Mouse (Mus musculus) myocyte (in vitro differentiated cells): ENCODE results near the gene 9930111J21Rik1. TPM values are rescaled to one million over a fixed set of nuclear protein-coding genes. Genes with fewer than 3 reads are reported as not detected.

Source experiments
- H3K27me3 ChIP-seq: one replicate; pipeline ENCODE4 v1.6.1; 2011; ENCODE audit not compliant: control insufficient read depth, insufficient read depth, insufficient read length
- H3K36me3 ChIP-seq: one replicate; pipeline ENCODE4 v1.6.1; 2011; ENCODE audit not compliant: control insufficient read depth, insufficient read depth
- H3K4me2 ChIP-seq: one replicate; pipeline ENCODE4 v1.6.1; 2011; ENCODE audit warnings: low read depth, control low read depth
- H3K4me3 ChIP-seq: one replicate; pipeline ENCODE4 v1.5.1; 2011; ENCODE audit warnings: mild to moderate bottlenecking, control low read depth, moderate library complexity
- H3K79me2 ChIP-seq: one replicate; pipeline ENCODE4 v1.6.1; 2011; ENCODE audit not compliant: control insufficient read depth, insufficient read depth
- H3ac ChIP-seq: one replicate; pipeline ENCODE4 v1.6.1; 2011; ENCODE audit not compliant: control insufficient read depth, insufficient read length
- CEBPB ChIP-seq: IDR thresholded peaks from 2 replicates; pipeline ENCODE4 v1.6.1; 2011; ENCODE audit warnings: mild to moderate bottlenecking, moderate library complexity; ENCODE audit not compliant: poor library complexity, insufficient read depth, severe bottlenecking
- E2F4 ChIP-seq: IDR thresholded peaks from one replicate; pipeline ENCODE4 v1.6.1; 2011; ENCODE audit warnings: mild to moderate bottlenecking, control low read depth, moderate library complexity; ENCODE audit not compliant: insufficient read depth
- MAX ChIP-seq: IDR thresholded peaks from one replicate; pipeline ENCODE4 v1.6.1; 2011; ENCODE audit warnings: low read depth, mild to moderate bottlenecking, control low read depth
- MYOD1 ChIP-seq, 3 experiments: IDR thresholded peaks; one replicate each; pipeline ENCODE4 v1.6.1; 2011; ENCODE audit warnings: control low read depth in 2 of 3, low read depth in 2 of 3, mild to moderate bottlenecking in 2 of 3, moderate library complexity in 1 of 3; ENCODE audit not compliant: insufficient read length in 2 of 3, control insufficient read depth in 1 of 3
- MYOG ChIP-seq, 3 experiments: IDR thresholded peaks; one replicate each; pipeline ENCODE4 v1.6.1; 2011; ENCODE audit warnings: control low read depth in 2 of 3, low read depth in 2 of 3, mild to moderate bottlenecking in 2 of 3; ENCODE audit not compliant: insufficient read length in 2 of 3, control insufficient read depth in 1 of 3, insufficient read depth in 1 of 3
- POLR2A ChIP-seq: IDR thresholded peaks from one replicate; pipeline ENCODE4 v1.6.1; 2011; ENCODE audit warnings: low read depth, mild to moderate bottlenecking, control low read depth, moderate library complexity; ENCODE audit not compliant: insufficient read length
- POLR2AphosphoS2 ChIP-seq: IDR thresholded peaks from one replicate; pipeline ENCODE4 v1.6.1; 2011; ENCODE audit warnings: low read depth, control low read depth; ENCODE audit not compliant: insufficient read length
- REST ChIP-seq: IDR thresholded peaks from one replicate; pipeline ENCODE4 v1.6.1; 2011; ENCODE audit warnings: mild to moderate bottlenecking, control low read depth, moderate library complexity; ENCODE audit not compliant: insufficient read depth, insufficient read length
- SRF ChIP-seq: IDR thresholded peaks from one replicate; pipeline ENCODE4 v1.6.1; 2011; ENCODE audit warnings: low read depth; ENCODE audit not compliant: control insufficient read depth, insufficient read length
- TCF12 ChIP-seq: IDR thresholded peaks from one replicate; pipeline ENCODE4 v1.6.1; 2011; ENCODE audit warnings: mild to moderate bottlenecking, control low read depth; ENCODE audit not compliant: poor library complexity, insufficient read depth, severe bottlenecking
- TCF3 ChIP-seq: IDR thresholded peaks from one replicate; pipeline ENCODE4 v1.6.1; 2011; ENCODE audit warnings: low read depth, control low read depth; ENCODE audit not compliant: insufficient read length
- USF1 ChIP-seq: IDR thresholded peaks from one replicate; pipeline ENCODE4 v1.6.1; 2011; ENCODE audit warnings: low read depth, mild to moderate bottlenecking, control low read depth, moderate library complexity
- polyA plus RNA-seq: library from polyadenylated mRNA; unstranded; fragments of >200 nt; fragmentation: generic; extraction: Trizol; gene quantifications from one replicate; pipeline ENCODE4 v1.2.1, GENCODE M21; 2012; ENCODE audit warnings: missing spikeins

The 9930111J21Rik1 gene
- polyA plus RNA-seq, 1 experiment, result 1.1 TPM

DNA sequence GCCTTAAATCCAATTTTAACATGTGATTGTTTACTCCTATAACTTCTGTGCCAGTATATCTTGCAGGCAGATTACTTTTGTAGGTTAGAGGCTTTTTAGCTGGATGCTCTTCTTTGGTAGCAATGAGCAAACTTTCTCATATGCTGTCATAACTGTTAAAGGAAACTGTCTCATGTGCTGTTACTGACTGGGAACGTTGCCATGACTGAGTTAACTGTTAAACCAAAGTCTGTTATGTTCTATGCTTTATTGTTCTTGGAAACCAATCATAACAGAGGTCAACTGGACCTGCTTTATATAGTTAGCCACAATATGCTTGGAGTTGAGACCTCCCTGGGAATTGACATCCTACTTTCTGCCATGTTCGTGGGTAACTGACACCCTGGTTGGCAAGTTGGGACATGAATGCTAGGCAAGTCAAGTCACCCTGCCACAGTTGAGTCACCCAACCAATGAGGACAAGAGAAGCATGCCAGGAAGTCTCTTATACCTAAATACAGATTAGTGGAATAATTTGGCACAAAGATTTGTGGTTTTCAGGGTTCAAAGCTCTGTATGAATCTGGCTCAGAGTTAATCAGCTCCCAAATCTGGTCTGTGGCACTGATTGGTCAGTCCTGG lies 80.3 kb downstream of the 9930111J21Rik1 start:
- Histone ChIP-seq H3K27me3 (no peaks in the 10 kb centered on the region), H3K36me3 (no peaks in the 10 kb centered on the region), H3K79me2 (no peaks in the 10 kb centered on the region), H3ac (no peak overlapping the region), H3K4me3 (no peak overlapping the region), H3K4me2 (peak overlapping the region; percentile 0)
- TF ChIP-seq POLR2A (no peak), POLR2AphosphoS2 (no peak), SRF (no peak), E2F4 (no peak), TCF3 (no peak), REST (no peak), CEBPB (no peak), MYOD1 (IDR thresholded peaks at IDR 0.05; ENCODE audit: control insufficient read depth in 1 of 3, insufficient read length in 2 of 3, low read depth in 2 of 3) (no peak), MYOG (IDR thresholded peaks at IDR 0.05; ENCODE audit: control insufficient read depth in 1 of 3, insufficient read depth in 1 of 3, insufficient read length in 2 of 3, low read depth in 2 of 3) (no peak), TCF12 (no peak), USF1 (no peak), MAX (no peak)

Other genes with a start within 250 kb of the 9930111J21Rik1 start
- gene Rack1, start 179.1 kb downstream of the 9930111J21Rik1 start, polyA plus RNA-seq, result 2,993 TPM
- gene Trim41, start 162.0 kb downstream of the 9930111J21Rik1 start, polyA plus RNA-seq, result 31.3 TPM
- gene Trim7, start 153.3 kb downstream of the 9930111J21Rik1 start, polyA plus RNA-seq, result 5.4 TPM
- gene Gm12184, start 152.7 kb downstream of the 9930111J21Rik1 start, polyA plus RNA-seq, result 13.2 TPM
- 6.9 TPM for gene Irgm1, start 107.7 kb downstream of the 9930111J21Rik1 start, polyA plus RNA-seq
- gene Gm5431, start 77.2 kb downstream of the 9930111J21Rik1 start, polyA plus RNA-seq, result not detected
- gene Psme2b, start 33.2 kb downstream of the 9930111J21Rik1 start, polyA plus RNA-seq, result 11.3 TPM
- 0.05 TPM for gene Olfr56, start 509 bp downstream of the 9930111J21Rik1 start, polyA plus RNA-seq
- gene Gm12185, start 12.8 kb upstream of the 9930111J21Rik1 start, polyA plus RNA-seq, result 0.10 TPM
- 0.04 TPM for gene Tgtp1, start 14.8 kb upstream of the 9930111J21Rik1 start, polyA plus RNA-seq
- gene 9930111J21Rik2, start 71.8 kb upstream of the 9930111J21Rik1 start, polyA plus RNA-seq, result 1.4 TPM
- 0.16 TPM for gene Tgtp2, start 84.8 kb upstream of the 9930111J21Rik1 start, polyA plus RNA-seq
- 1.00 TPM for gene Ifi47, start 97.2 kb upstream of the 9930111J21Rik1 start, polyA plus RNA-seq
- gene Olfr1396, start 135.5 kb upstream of the 9930111J21Rik1 start, polyA plus RNA-seq, result not detected
- gene Olfr1395, start 162.9 kb upstream of the 9930111J21Rik1 start, polyA plus RNA-seq, result not detected
- not detected for gene Olfr1394, start 175.0 kb upstream of the 9930111J21Rik1 start, polyA plus RNA-seq
- gene Btnl9, start 207.8 kb upstream of the 9930111J21Rik1 start, polyA plus RNA-seq, result not detected
- 5.6 TPM for gene Zfp62, start 223.9 kb upstream of the 9930111J21Rik1 start, polyA plus RNA-seq